Mouse (Mus musculus) heart, adult 9 months (tissue): Measurements from ENCODE around the gene Cacng1.

Source experiments
- DNase-seq, 2 experiments: peaks; one replicate each; pipeline ENCODE4 v3.0.0; 2022; ENCODE audit warnings: low spot score in 2 of 2

Gene Cacng1

GRCm38 (mm10) chr11:107707897-107708610, 8.3 kb downstream of the Cacng1 start:
- DNase-seq: no peak

- no peak for DNase-seq
These were observed 10.7 kb downstream of the Cacng1 start for GRCm38 (mm10) chr11:107705476-107706074.

- DNase-seq: no peak
These were observed 11.3 kb downstream of the Cacng1 start for GRCm38 (mm10) chr11:107705060-107705459.

GRCm38 (mm10) chr11:107703272-107704134, 12.8 kb downstream of the Cacng1 start:
- peak; percentile 7 to 19 for DNase-seq

GRCm38 (mm10) chr11:107699967-107700366, 16.4 kb downstream of the Cacng1 start:
- no peak for DNase-seq

GRCm38 (mm10) chr11:107693338-107693737, 23.0 kb downstream of the Cacng1 start:
- DNase-seq: no peak

DNA sequence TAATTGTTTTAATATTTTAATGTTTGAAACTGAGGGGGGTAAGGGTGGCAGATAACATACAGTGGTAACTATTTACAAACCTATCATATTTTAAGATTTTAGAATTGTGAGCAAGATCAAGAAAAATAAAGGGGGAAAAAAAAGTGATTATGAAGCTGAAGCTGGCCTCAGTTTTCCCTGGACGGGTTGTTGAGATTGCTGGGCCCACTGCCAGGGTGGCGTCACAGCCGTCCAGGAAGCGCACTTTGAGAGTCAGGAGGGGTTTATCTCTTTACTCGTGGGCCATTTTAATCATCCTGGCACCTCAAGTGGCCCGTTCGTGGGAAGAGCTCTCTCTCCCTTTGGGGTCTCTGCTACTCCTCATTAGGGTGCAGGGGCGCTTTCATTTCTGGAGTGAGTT, 24.8 kb downstream of the Cacng1 start:
- no peak for DNase-seq

- DNase-seq: no peak
These were observed 27.8 kb downstream of the Cacng1 start for GRCm38 (mm10) chr11:107688480-107688879.

GRCm38 (mm10) chr11:107686290-107686689, 30.0 kb downstream of the Cacng1 start:
- no peak for DNase-seq

- DNase-seq: no peak
These were observed 32.5 kb downstream of the Cacng1 start for GRCm38 (mm10) chr11:107683544-107684465.

GRCm38 (mm10) chr11:107682694-107683355, 33.5 kb downstream of the Cacng1 start:
- no peak for DNase-seq

GRCm38 (mm10) chr11:107676207-107676940, 39.9 kb downstream of the Cacng1 start:
- DNase-seq: no peak

DNA sequence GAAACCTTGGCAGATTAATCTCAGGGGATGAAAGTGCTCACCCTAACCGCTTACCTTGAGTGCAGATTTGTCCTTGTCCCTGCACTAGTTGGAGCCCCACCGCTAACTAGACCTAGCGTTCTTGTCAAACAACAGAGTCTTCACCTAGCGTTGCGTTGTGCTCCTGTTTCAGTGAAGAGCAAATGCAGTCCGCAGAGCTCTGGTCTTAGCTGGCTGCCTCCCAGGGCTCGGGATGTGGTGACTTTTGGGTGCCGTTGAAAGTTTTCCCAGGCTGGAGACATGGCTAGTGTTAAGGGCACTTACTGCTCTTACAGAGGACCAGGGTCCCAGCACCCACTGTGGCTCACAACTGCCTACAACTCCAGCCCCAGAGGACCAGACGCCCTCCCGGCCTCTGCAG, 41.1 kb downstream of the Cacng1 start:
- no peak for DNase-seq

- DNase-seq: no peak
These were observed 41.7 kb downstream of the Cacng1 start for GRCm38 (mm10) chr11:107674601-107675000.

DNA sequence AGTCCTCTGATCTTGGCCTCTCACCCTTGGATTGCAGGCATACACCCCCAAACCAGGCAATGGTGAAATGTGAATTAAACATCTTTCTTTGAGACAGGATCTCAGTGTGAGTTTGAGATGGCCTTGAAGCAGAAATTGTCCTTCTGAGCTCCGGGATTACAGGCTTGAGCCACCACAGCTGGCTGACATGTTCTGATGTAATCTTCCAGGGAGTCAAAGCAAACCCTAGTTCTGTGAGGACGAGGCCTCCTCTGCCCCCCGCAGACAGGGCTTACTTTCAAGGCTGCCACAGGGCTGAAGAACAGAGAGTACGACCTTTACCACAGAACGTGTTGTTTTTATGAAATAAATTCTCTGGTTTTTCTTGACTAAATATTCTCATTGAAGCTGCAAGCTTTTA, 42.3 kb downstream of the Cacng1 start:
- DNase-seq: no peak

DNA sequence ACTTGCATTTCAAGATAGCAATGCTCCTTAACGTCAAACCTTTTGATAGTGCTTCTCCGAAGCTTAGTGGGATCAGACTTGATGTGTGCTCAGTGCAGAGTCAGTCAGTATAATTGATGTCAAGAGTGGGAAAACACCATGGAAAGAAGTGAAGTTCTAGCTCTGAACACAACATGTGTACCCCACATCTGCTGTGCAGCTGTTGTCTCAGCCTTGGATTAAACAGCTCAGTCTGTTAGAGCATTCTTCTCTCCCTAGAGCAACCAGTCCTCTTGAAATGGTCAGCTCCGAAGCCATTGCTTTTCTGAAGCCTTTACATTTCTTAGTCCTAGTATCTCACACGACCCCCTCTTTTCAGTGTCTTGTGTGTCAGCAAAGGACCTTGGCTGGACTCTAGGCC, 47.3 kb downstream of the Cacng1 start:
- peak in 1 of 2 experiments; percentile 7 for DNase-seq

DNA sequence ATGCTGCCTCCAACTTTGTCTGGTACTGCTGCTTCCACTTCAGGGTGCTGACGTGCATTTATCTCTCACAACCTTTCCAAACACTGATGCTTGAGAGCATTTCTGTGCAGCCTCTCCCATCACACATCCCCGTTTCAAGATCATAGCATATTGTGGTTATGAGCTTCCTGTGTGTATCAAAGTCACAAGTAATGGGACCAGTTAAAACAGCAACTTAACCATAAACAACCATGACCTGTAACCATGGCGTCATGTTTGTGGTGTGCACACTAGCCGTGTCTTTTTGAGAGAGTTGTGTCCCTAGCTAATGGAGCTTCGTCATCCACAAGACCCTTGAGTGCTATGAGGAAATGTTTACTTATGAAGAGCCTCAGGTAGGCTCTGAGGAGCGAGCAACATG, 48.1 kb downstream of the Cacng1 start:
- no peak for DNase-seq

DNA sequence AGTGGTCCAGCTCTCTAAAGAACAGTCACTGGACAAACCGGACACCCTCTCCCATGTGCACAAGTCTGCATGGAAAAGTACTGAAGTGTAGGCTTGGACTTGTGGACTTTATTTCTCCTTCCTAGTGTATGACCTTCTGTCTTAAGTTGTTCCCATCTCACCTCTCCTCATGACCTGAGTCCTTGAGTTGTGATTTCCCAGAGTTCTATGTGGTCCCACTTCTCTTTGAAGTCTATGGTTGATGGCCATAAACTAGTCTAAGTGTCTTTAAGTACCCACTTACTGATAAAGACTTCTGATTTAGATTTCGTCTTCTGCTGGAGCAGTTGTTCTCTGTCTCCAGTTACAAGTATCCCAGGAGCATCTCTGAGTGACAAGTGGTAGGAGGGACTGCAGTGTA, 48.8 kb downstream of the Cacng1 start:
- DNase-seq: no peak

- no peak for DNase-seq
These were observed 53.7 kb downstream of the Cacng1 start for GRCm38 (mm10) chr11:107662666-107663065.

- DNase-seq: no peak
These were observed 55.9 kb downstream of the Cacng1 start for GRCm38 (mm10) chr11:107660452-107660851.
